Mouse (Mus musculus): ENCODE data around the gene Frmd4a. TPM values are rescaled to one million over a fixed set of nuclear protein-coding genes. Genes with fewer than 3 reads are reported as not detected.

Gene Frmd4a
- total and polyA plus RNA-seq, 2 experiments from 2014 or later, result 42.5 to 60.2 TPM

DNA sequence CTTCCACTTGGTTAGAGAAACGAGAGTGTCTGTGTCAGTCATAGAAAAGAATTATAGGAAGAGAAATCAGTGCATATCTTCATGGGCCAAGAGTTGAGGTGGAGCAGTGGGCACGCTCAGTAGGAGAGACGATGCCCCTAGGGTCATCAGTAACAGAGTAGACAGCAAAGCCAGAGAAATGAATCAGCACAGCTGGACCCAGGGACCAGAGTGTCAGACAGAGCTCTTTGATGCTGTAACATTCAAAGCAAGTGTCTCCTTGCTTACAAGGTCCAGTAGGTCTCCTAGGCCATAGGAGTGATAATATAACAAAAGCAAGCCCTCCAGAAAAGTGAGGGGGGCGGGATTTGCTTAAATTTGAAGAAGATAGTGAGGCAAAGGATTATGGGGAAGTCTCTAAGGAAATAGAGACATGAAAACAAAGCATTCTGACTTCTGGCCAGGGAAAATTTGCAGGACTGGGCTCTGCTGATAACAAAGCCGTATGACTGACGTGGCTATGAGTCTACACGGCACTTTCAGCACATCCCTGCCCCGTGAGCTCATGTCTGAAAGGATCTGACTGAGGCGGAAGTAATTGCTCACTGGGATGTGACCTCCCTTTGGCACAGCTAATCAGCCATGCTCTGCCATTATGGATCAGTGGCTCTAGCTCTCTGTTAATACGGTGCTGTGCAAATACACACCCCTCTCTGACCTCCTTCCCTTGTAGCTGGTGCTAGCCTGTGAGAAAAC is 243.0 kb downstream of the Frmd4a start:
- Histone ChIP-seq H3K9ac (replicated peaks; ENCODE audit: low read length, poor library complexity, severe bottlenecking) (no peak overlapping the region), H3K4me3 (ENCODE audit: low read depth, low read length) (no peak overlapping the region), H3K9me3 (ENCODE audit: low read length) (no peaks in the 10 kb centered on the region), H3K4me2 (ENCODE audit: low read depth, low read length, poor library complexity, severe bottlenecking) (no peak overlapping the region), H3K36me3 (ENCODE audit: insufficient read depth, low read length) (no peaks in the 10 kb centered on the region), H3K27me3 (ENCODE audit: insufficient read depth, low read length) (no peaks in the 10 kb centered on the region), H3K4me1 (ENCODE audit: insufficient read depth, low read length) (no peaks in the 10 kb centered on the region), H3K27ac (ENCODE audit: low read depth, low read length) (no peak overlapping the region)
- 23% methylated on average over 10 of the region's 10 CpGs for WGBS
- TF ChIP-seq CTCF (IDR thresholded peaks at IDR 0.05), result no peak
- DNase-seq (ENCODE audit: low spot score) (peak; percentile 50), ATAC-seq (ENCODE audit: low FRiP score) (no peak)

- no peak overlapping the region for H3K9ac ChIP-seq (replicated peaks; ENCODE audit: low read length, poor library complexity, severe bottlenecking)
- WGBS, result 73% methylated on average over 3 of the region's 3 CpGs
- H3K4me2 ChIP-seq (ENCODE audit: low read depth, low read length, poor library complexity, severe bottlenecking), result no peak overlapping the region
- no peak for DNase-seq (ENCODE audit: low spot score)
- TF ChIP-seq CTCF (IDR thresholded peaks at IDR 0.05), result no peak
- no peaks in the 10 kb centered on the region for H3K27me3 ChIP-seq (ENCODE audit: insufficient read depth, low read length)
- no peaks in the 10 kb centered on the region for H3K36me3 ChIP-seq (ENCODE audit: insufficient read depth, low read length)
- H3K4me1 ChIP-seq (ENCODE audit: insufficient read depth, low read length), result no peaks in the 10 kb centered on the region
- no peak overlapping the region for H3K27ac ChIP-seq (ENCODE audit: low read depth, low read length)
- H3K9me3 ChIP-seq (ENCODE audit: low read length), result no peaks in the 10 kb centered on the region
- no peak overlapping the region for H3K4me3 ChIP-seq (ENCODE audit: low read depth, low read length)
- ATAC-seq (ENCODE audit: low FRiP score), result no peak
These were observed 245.2 kb downstream of the Frmd4a start for GRCm38 (mm10) chr2:4262667-4263066.

GRCm38 (mm10) chr2:4267377-4267776 is 249.9 kb downstream of the Frmd4a start:
- no peak overlapping the region for H3K4me2 ChIP-seq (ENCODE audit: low read depth, low read length, poor library complexity, severe bottlenecking)
- H3K27ac ChIP-seq (ENCODE audit: low read depth, low read length), result no peak overlapping the region
- TF ChIP-seq CTCF (IDR thresholded peaks at IDR 0.05), result no peak
- no peak for DNase-seq (ENCODE audit: low spot score)
- H3K36me3 ChIP-seq (ENCODE audit: insufficient read depth, low read length), result no peaks in the 10 kb centered on the region
- H3K4me3 ChIP-seq (ENCODE audit: low read depth, low read length), result no peak overlapping the region
- no peak overlapping the region for H3K9ac ChIP-seq (replicated peaks; ENCODE audit: low read length, poor library complexity, severe bottlenecking)
- no peaks in the 10 kb centered on the region for H3K27me3 ChIP-seq (ENCODE audit: insufficient read depth, low read length)
- WGBS, result 86% methylated on average over 7 of the region's 7 CpGs
- no peaks in the 10 kb centered on the region for H3K4me1 ChIP-seq (ENCODE audit: insufficient read depth, low read length)
- ATAC-seq (ENCODE audit: low FRiP score), result no peak
- H3K9me3 ChIP-seq (ENCODE audit: low read length), result no peaks in the 10 kb centered on the region

DNA sequence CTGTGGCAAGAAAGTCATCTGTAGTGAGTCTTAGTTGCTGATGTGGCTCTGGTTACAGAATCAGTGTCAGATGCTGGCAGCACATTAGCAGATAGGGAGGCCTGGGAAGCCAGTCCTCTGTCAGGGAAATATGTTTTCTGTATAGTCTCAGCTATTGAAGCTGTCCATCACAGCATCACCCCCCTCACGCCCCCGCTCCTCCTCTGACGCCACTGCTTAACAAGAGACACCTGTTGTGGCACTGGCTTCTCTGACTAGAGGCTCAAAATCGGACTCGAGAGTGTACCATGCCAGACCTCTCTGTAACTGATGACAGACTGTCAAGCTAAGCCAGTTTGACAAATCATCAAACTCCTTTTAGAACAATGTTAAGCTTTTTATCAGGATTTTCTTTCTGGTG is 265.3 kb downstream of the Frmd4a start:
- H3K4me1 ChIP-seq (ENCODE audit: insufficient read depth, low read length), result no peaks in the 10 kb centered on the region
- DNase-seq (ENCODE audit: low spot score) (no peak), ATAC-seq (ENCODE audit: low FRiP score) (no peak)
- H3K4me2 ChIP-seq (ENCODE audit: low read depth, low read length, poor library complexity, severe bottlenecking), result no peak overlapping the region
- TF ChIP-seq CTCF (IDR thresholded peaks at IDR 0.05), result no peak
- H3K9ac ChIP-seq (replicated peaks; ENCODE audit: low read length, poor library complexity, severe bottlenecking), result no peak overlapping the region
- H3K9me3 ChIP-seq (ENCODE audit: low read length), result no peaks in the 10 kb centered on the region
- H3K27me3 ChIP-seq (ENCODE audit: insufficient read depth, low read length), result no peaks in the 10 kb centered on the region
- no peaks in the 10 kb centered on the region for H3K36me3 ChIP-seq (ENCODE audit: insufficient read depth, low read length)
- WGBS, result 56% methylated on average over 5 of the region's 5 CpGs
- H3K27ac ChIP-seq (ENCODE audit: low read depth, low read length), result no peak overlapping the region
- H3K4me3 ChIP-seq (ENCODE audit: low read depth, low read length), result no peak overlapping the region

- Histone ChIP-seq H3K4me3 (ENCODE audit: low read depth, low read length) (no peak overlapping the region), H3K9ac (replicated peaks; ENCODE audit: low read length, poor library complexity, severe bottlenecking) (no peak overlapping the region), H3K4me2 (ENCODE audit: low read depth, low read length, poor library complexity, severe bottlenecking) (no peak overlapping the region), H3K36me3 (ENCODE audit: insufficient read depth, low read length) (no peaks in the 10 kb centered on the region), H3K4me1 (ENCODE audit: insufficient read depth, low read length) (no peaks in the 10 kb centered on the region), H3K27me3 (ENCODE audit: insufficient read depth, low read length) (no peaks in the 10 kb centered on the region), H3K9me3 (ENCODE audit: low read length) (no peaks in the 10 kb centered on the region), H3K27ac (ENCODE audit: low read depth, low read length) (no peak overlapping the region)
- no peak for DNase-seq (ENCODE audit: low spot score)
- ATAC-seq (ENCODE audit: low FRiP score), result no peak
- 40% methylated on average over 4 of the region's 4 CpGs for WGBS
- TF ChIP-seq CTCF (IDR thresholded peaks at IDR 0.05), result no peak
These were observed 268.3 kb downstream of the Frmd4a start for GRCm38 (mm10) chr2:4285693-4286291.

GRCm38 (mm10) chr2:4286390-4286901 is 268.9 kb downstream of the Frmd4a start:
- DNase-seq (ENCODE audit: low spot score) (no peak), ATAC-seq (ENCODE audit: low FRiP score) (no peak)
- H3K9me3 ChIP-seq (ENCODE audit: low read length), result no peaks in the 10 kb centered on the region
- H3K9ac ChIP-seq (replicated peaks; ENCODE audit: low read length, poor library complexity, severe bottlenecking), result no peak overlapping the region
- H3K4me3 ChIP-seq (ENCODE audit: low read depth, low read length), result no peak overlapping the region
- H3K36me3 ChIP-seq (ENCODE audit: insufficient read depth, low read length), result no peaks in the 10 kb centered on the region
- no peaks in the 10 kb centered on the region for H3K4me1 ChIP-seq (ENCODE audit: insufficient read depth, low read length)
- no peak for TF ChIP-seq CTCF (IDR thresholded peaks at IDR 0.05)
- WGBS, result 44% methylated on average over 8 of the region's 8 CpGs
- H3K27me3 ChIP-seq (ENCODE audit: insufficient read depth, low read length), result no peaks in the 10 kb centered on the region
- no peak overlapping the region for H3K27ac ChIP-seq (ENCODE audit: low read depth, low read length)
- no peak overlapping the region for H3K4me2 ChIP-seq (ENCODE audit: low read depth, low read length, poor library complexity, severe bottlenecking)

Data from midbrain, postnatal 0 days (tissue).